Mouse (Mus musculus) forebrain, embryonic 12.5 days (tissue): Measurements from ENCODE around the gene Slc35c2. TPM values are rescaled to one million over a fixed set of nuclear protein-coding genes. Genes with fewer than 3 reads are reported as not detected.

Experiments
- polyA plus RNA-seq: library from polyadenylated mRNA; unstranded; fragments of >200 nt; fragmentation: Nextera tagmentation; extraction: Ambion mirVana; gene quantifications from 2 replicates; pipeline ENCODE4 v1.2.1, GENCODE M21; 2016

The Slc35c2 gene
- polyA plus RNA-seq, 1 experiment from 2014 or later = 57.9 TPM

Other genes starting within 250 kb of the Slc35c2 start
- gene Cd40, start 232.2 kb downstream of the Slc35c2 start, polyA plus RNA-seq = 2.7 and 4.8 TPM in 2 replicates
- not detected in 2 replicates for gene 1700025C18Rik, start 197.1 kb downstream of the Slc35c2 start, polyA plus RNA-seq
- 10.6 and 11.4 TPM in 2 replicates for gene Cdh22, start 53.0 kb downstream of the Slc35c2 start, polyA plus RNA-seq
- gene Elmo2, start 38.6 kb upstream of the Slc35c2 start, polyA plus RNA-seq = 94.6 and 99.7 TPM in 2 replicates
- gene Zfp663, start 80.9 kb upstream of the Slc35c2 start, polyA plus RNA-seq = 6.8 and 6.9 TPM in 2 replicates
- 22.9 and 24.0 TPM in 2 replicates for gene Zfp334, start 100.4 kb upstream of the Slc35c2 start, polyA plus RNA-seq
- 0.06 TPM in 1 of 2 replicates, not detected in the other for gene Ocstamp, start 112.5 kb upstream of the Slc35c2 start, polyA plus RNA-seq
- gene Slc13a3, start 185.4 kb upstream of the Slc35c2 start, polyA plus RNA-seq = 2.1 and 3.3 TPM in 2 replicates
- gene Trp53rka, start 205.5 kb upstream of the Slc35c2 start, polyA plus RNA-seq = 43.3 and 47.5 TPM in 2 replicates
- gene Slc2a10, start 215.9 kb upstream of the Slc35c2 start, polyA plus RNA-seq = 4.1 and 4.6 TPM in 2 replicates